Mouse (Mus musculus) spleen, adult 2 months (tissue): ENCODE measurements around the gene Ryr2.

Experiments used
- CTCF ChIP-seq: fragments of 200-500 bp; IDR thresholded peaks from 2 replicates; pipeline ENCODE4 v1.5.1; 2011; ENCODE audit warnings: mild to moderate bottlenecking, inconsistent platforms; ENCODE audit not compliant: insufficient read depth, insufficient read length, insufficient replicate concordance; ENCODE audit errors: extremely low read depth
- POLR2A ChIP-seq: fragments of 200-500 bp; IDR thresholded peaks from 2 replicates; pipeline ENCODE4 v1.6.1; 2011; ENCODE audit warnings: low read depth, low read length, inconsistent platforms

- TF ChIP-seq CTCF, result no peak
- TF ChIP-seq POLR2A, result no peak
Observed at GRCm38 (mm10) chr13:12146918-12147507, 40.3 kb upstream of the Ryr2 start.
